Mouse (Mus musculus) left cerebral cortex, adult 2 months (tissue): ENCODE results near the gene Etnk2. TPM values are rescaled to one million over a fixed set of nuclear protein-coding genes. Genes with fewer than 3 reads are reported as not detected.

ENCODE experiments used
- DNase-seq, 2 experiments: peaks; one replicate each; pipeline ENCODE4 v3.0.0; 2021 to 2022; ENCODE audit warnings: low spot score in 2 of 2, mixed read lengths in 1 of 2; ENCODE audit errors: extremely low spot score in 1 of 2
- H3K27ac ChIP-seq: fragments of 200-600 bp; 2 replicates; pipeline ENCODE4 v1.8.1; 2022
- H3K4me3 ChIP-seq: fragments of 200-600 bp; 2 replicates; pipeline ENCODE4 v1.8.1; 2022
- CTCF ChIP-seq: fragments of 200-600 bp; IDR thresholded peaks from 2 replicates; pipeline ENCODE4 v1.8.1; 2022; ENCODE audit warnings: antibody characterized with exemption, mild to moderate bottlenecking, moderate library complexity
- intact Hi-C: fragments of 180-260 bp; cut with DNase I; formaldehyde crosslinking; loops from one replicate; pipeline ENCODE4 v1.15.1; 2025
- total RNA-seq, 2 experiments: library from RNA; stranded (reverse); gene quantifications; 2 replicates each; pipeline ENCODE4 v1.2.3; 2021

Etnk2 gene
- total RNA-seq, 2 experiments from 2014 or later: 12.4 to 14.6 TPM

- Histone ChIP-seq H3K4me3 (no peak overlapping the region), H3K27ac (no peak overlapping the region)
- DNase-seq: no peak
- intact Hi-C loops: no loop called here
- TF ChIP-seq CTCF: no peak
Observed at GRCm38 (mm10) chr1:133355912-133356311, 7.5 kb upstream of the Etnk2 start.

GRCm38 (mm10) chr1:133356330-133356729, 7.0 kb upstream of the Etnk2 start:
- Histone ChIP-seq H3K27ac (no peak overlapping the region), H3K4me3 (no peak overlapping the region)
- intact Hi-C loops: no loop called here
- no peak for TF ChIP-seq CTCF
- no peak for DNase-seq

- no peak overlapping the region for H3K4me3 ChIP-seq
- no peak for DNase-seq
Observed at GRCm38 (mm10) chr1:133361006-133361405, 2.4 kb upstream of the Etnk2 start.

GRCm38 (mm10) chr1:133362103-133362502, 1.3 kb upstream of the Etnk2 start:
- intact Hi-C loops: loop anchor here (10.0 kb wide), 1 partner anchor 317 kb away; the partner anchor contains the start of gene Pik3c2b
- H3K27ac ChIP-seq: no peak overlapping the region
- no peak for TF ChIP-seq CTCF
- no peak for DNase-seq
- no peak overlapping the region for H3K4me3 ChIP-seq

More at GRCm38 (mm10) chr1:133361006-133361405, 2.4 kb upstream of the Etnk2 start:
- TF ChIP-seq CTCF: no peak
- no peak overlapping the region for H3K27ac ChIP-seq
- intact Hi-C loops: loop anchor here (10.0 kb wide), 1 partner anchor 316 kb away; the partner anchor contains the start of gene Pik3c2b

- Histone ChIP-seq H3K27ac (peak overlapping the region; percentile 83), H3K4me3 (peak overlapping the region; percentile 68)
- peak in 1 of 2 experiments; percentile 33 for DNase-seq
- TF ChIP-seq CTCF: no peak
- intact Hi-C loops: loop anchor here (10.0 kb wide), 1 partner anchor 319 kb away; the partner anchor contains the start of gene Pik3c2b
Observed at GRCm38 (mm10) chr1:133364022-133364630, 754 bp downstream of the Etnk2 start.

- H3K27ac ChIP-seq: no peak overlapping the region
- no peak for TF ChIP-seq CTCF
- intact Hi-C loops: loop anchor here (5.0 to 10.0 kb wide), 3 partner anchors 128 to 320 kb away; partner anchors contain the start of gene Pik3c2b
- no peak for DNase-seq
- H3K4me3 ChIP-seq: no peak overlapping the region
Observed at GRCm38 (mm10) chr1:133364890-133365289, 1.5 kb downstream of the Etnk2 start.

- no peak overlapping the region for H3K4me3 ChIP-seq
- TF ChIP-seq CTCF: no peak
- intact Hi-C loops: loop anchor here (5.0 to 10.0 kb wide), 3 partner anchors 130 to 322 kb away; partner anchors contain the start of gene Pik3c2b
- DNase-seq: peak in 1 of 2 experiments; percentile 45
- peak overlapping the region; percentile 84 for H3K27ac ChIP-seq
Observed at GRCm38 (mm10) chr1:133366951-133367605, 3.7 kb downstream of the Etnk2 start.

GRCm38 (mm10) chr1:133367606-133368488, 4.5 kb downstream of the Etnk2 start:
- no peak for DNase-seq
- TF ChIP-seq CTCF: no peak
- intact Hi-C loops: loop anchor here (5.0 to 10.0 kb wide), 3 partner anchors 131 to 323 kb away; partner anchors contain the start of gene Pik3c2b
- H3K4me3 ChIP-seq: no peak overlapping the region
- H3K27ac ChIP-seq: peak overlapping the region; percentile 84

GRCm38 (mm10) chr1:133368644-133369043, 5.3 kb downstream of the Etnk2 start:
- peak in 1 of 2 experiments; percentile 76 for DNase-seq
- TF ChIP-seq CTCF: no peak
- H3K27ac ChIP-seq: peak overlapping the region; percentile 84
- H3K4me3 ChIP-seq: no peak overlapping the region
- intact Hi-C loops: loop anchor here (5.0 to 10.0 kb wide), 3 partner anchors 131 to 324 kb away; partner anchors contain the start of gene Pik3c2b

- DNase-seq: no peak
- TF ChIP-seq CTCF: no peak
- intact Hi-C loops: no loop called here
- H3K27ac ChIP-seq: no peak overlapping the region
- no peak overlapping the region for H3K4me3 ChIP-seq
Observed at GRCm38 (mm10) chr1:133370352-133370751, 7.0 kb downstream of the Etnk2 start.

GRCm38 (mm10) chr1:133371431-133371830, 8.1 kb downstream of the Etnk2 start:
- no peak for TF ChIP-seq CTCF
- no peak for DNase-seq
- H3K4me3 ChIP-seq: no peak overlapping the region
- intact Hi-C loops: no loop called here
- no peak overlapping the region for H3K27ac ChIP-seq
